Mouse (Mus musculus) layer of hippocampus, adult 9-11 months (tissue): Measurements from ENCODE around the gene Ptger1.

ENCODE experiments used
- DNase-seq: peaks from one replicate; pipeline ENCODE4 v3.0.0; 2022

Gene Ptger1

DNA sequence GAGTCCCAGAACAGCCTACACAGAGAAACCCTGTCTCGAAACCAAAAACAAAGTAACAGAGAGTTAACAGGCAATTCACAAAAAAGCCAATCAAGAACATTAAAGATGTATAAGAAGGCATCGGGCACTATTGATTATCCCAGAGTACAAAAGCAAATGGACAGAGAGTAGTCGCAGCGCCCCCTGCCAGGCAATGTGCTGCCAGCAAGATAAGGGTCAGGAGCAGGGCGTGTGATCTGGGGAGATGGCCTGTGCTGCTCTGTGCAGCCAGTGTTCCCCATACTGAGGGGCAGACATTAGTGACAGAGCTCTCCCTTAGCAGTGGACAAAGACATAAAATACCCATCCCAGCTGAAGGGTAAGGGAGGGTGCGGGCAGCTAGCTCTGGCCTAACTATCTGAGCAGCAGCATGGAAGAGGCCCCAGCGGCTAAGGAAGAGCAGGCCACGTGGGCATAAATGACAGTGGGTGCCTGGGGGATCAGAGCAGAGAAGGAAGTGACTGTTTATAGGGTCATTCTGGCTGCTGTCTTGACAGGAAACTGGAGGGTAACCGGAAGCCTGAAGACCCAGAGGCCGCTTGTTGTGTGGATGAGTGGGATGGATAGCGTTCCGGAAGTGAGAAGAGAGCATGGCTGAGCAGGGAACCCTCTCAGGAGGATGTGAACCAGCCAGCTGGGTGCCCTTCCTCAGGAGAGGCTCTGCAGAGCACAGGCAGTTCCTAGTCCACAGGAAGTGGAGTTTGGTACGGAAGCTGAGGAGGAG is 9.8 kb upstream of the Ptger1 start:
- no peak for DNase-seq

DNA sequence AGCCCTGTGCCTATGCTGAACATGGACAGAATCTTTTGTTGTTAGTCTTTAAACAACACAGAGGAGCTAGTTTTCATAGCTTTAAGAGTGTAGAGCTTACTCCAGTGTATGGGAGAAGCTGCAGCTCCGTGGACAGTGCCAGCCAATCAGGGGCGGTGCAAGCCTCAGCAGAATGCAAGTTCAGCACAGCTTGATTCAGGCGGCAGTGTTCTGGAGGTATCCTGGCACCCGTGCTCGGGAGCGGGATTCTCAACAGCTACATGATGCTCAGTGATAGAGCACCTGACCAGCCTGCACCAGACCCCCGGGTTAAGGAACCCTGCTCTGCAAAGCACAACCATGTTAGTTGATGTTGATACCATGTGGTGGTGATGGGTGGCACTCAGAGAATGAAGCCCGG is 5.9 kb upstream of the Ptger1 start:
- no peak for DNase-seq

- no peak for DNase-seq
These were observed 5.3 kb upstream of the Ptger1 start for GRCm38 (mm10) chr8:83660995-83661680.

DNA sequence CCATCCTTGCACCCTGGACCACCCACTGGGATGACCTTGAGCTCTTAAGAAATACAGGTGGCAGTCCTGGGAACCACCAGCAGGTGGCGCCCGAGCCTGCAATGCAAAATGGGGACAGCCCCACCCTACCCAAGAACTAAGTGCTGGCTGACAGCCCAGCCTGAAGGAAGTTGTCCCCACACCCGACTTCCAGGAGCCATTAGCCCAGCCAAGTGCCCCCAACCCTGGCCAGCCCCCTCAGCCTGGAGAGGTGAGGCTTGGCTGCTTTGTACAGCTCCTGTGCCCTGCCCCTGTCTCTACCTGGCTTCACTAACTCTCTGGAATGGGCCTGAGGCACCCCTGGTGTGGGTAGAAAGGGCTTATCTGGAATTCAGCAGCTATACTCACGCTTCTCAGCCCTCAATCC is 4.1 kb upstream of the Ptger1 start:
- peak; percentile 88 for DNase-seq

GRCm38 (mm10) chr8:83664096-83664495 is 2.4 kb upstream of the Ptger1 start:
- no peak for DNase-seq

DNA sequence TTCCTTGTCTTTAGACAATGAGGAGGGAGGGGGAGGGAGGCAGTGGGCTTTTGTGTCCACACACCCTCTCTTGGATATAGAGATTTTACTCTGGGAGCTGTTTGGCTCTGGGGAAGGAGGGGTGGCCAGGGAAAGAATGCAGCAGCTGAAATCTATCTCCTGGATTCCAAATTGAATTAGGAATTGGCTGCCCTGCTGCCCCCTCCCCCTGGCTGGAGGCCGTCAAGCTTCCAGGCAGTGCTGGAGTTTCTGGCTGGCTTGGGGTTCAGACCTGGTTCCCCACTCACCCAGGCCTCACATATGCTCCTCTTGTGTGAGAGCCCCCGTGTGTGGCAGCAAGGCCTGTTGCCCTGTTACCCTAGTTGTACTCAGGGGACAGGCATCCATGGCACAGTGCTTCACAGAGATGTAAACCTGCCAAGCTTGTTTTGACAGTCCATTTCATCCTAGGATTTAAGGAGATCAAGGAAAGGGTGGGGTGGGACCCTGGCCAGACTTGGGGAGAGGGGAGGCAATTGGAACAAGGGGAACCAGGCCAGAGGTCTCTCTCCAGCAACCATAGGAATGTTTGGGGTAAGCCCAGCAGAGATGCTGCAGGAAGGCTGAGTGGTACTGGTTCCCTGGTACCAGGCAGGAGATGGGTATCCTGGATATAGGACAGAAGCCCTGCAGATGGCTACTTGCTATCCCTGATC is 1.4 kb upstream of the Ptger1 start:
- DNase-seq: no peak

DNA sequence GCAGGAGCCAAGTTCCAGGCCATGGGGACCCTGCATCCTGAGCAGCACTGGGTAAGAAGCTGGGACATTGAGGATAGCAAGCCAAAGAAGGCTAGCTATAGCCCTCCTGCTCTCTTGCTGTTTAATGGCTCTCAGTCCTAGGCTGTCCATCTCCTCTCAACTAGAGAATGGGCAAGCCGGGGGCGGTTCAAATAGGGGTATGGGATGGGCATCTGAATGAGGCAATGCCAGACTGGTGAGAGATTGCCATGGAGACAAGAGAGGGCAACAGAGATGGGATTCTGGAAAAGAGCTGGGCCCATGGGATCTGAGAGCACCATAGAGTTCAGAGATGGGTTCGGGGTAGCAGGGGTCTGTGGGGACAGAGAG is 372 bp downstream of the Ptger1 start:
- DNase-seq: no peak

DNA sequence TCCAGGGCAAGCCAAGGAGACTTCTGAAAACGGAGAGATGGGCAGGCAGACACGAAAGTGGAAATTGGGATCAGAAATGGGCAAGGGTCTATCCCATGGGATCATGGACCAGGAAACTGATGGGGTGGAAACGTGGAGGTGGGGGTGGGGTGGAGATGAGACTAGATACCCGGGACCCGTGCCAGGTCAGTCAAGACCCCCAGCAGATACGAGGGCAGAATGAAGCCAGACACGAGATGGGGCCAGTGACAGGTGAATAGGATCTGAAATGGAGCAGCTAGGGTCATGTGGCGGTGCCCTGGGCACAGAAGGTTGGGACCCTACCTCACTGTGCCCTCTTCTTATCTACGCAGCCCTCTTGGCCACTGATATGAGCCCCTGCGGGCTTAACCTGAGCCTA is 1.0 kb downstream of the Ptger1 start:
- DNase-seq: no peak

GRCm38 (mm10) chr8:83668010-83668916 is 1.8 kb downstream of the Ptger1 start:
- DNase-seq: no peak

DNA sequence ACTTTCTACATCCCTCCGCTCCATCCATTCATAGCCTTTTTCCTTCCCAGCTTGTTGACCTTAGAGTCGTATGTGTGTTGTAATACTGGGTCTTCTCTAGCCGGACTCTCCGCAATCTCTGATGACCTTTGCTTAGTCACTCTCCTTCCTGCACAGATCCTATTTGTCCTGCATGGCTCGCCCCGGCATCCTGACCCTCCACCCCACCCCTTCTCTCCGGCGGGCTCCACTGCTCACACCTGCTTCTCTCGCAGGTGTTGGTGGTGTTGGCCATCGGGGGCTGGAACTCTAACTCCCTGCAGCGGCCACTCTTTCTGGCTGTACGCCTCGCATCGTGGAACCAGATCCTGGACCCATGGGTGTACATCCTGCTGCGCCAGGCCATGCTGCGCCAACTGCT is 2.5 kb downstream of the Ptger1 start:
- DNase-seq: no peak

DNA sequence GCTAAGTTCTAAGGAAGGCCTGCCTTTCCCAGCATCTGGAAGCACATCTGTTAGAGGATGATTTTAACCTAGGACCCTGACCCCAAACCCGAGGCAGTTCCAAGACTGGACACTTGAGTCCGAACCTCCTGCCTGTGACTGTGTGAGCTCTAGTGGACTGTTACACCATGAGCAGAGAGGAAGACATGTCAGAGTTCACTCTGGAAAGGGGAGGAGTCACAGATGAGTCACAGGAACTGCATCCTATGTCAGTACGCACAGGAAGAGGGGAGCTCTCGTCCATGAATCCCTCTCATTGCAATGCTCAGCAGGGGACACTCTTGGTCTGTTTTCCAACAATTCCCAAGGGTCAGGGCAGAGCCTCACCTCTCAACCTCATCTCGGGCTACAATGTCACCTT is 6.5 kb downstream of the Ptger1 start:
- DNase-seq: no peak

- DNase-seq: no peak
These were observed 8.0 kb downstream of the Ptger1 start for GRCm38 (mm10) chr8:83674497-83674896.

DNA sequence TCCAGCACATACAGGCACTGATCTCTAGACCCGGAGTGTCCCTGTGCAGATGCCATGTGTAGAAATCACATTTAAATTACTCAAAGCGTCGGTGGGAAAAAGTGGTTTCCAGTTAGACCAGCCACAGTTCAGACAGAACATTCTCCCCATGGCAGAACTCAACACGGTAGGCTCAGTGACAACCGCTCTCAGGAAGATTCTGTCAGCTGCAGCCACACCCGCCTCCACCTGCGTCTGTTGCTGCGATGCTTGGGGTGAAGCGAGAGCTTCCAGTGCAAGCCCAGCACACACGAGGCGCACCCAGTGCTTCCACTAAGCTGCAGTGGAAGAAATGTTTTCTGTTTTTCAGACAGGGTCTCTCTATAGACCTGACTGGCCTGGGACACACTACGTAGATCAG is 13.4 kb downstream of the Ptger1 start:
- DNase-seq: no peak

- no peak for DNase-seq
These were observed 14.1 kb downstream of the Ptger1 start for GRCm38 (mm10) chr8:83680603-83681002.

DNA sequence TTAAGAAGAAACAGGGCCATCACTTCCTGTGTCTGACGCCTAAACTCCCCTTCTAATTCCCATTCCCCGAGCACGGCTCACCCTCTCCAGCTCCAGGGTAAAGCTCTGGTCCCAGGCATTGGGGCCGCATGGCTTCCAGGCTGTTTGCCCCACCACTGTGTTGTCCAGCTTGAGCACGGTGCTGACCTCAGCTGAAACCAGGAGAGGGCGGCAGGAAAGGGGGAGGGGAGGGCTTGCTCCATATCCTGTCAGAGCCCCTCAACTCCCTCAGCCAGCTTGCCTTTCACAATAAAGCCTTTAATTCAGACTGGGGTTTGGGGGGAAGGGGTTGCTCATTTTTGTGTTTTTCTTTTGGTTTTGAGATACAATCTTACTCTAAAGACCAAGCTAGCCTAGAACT is 14.6 kb downstream of the Ptger1 start:
- DNase-seq: no peak

GRCm38 (mm10) chr8:83684517-83684916 is 18.0 kb downstream of the Ptger1 start:
- no peak for DNase-seq

DNA sequence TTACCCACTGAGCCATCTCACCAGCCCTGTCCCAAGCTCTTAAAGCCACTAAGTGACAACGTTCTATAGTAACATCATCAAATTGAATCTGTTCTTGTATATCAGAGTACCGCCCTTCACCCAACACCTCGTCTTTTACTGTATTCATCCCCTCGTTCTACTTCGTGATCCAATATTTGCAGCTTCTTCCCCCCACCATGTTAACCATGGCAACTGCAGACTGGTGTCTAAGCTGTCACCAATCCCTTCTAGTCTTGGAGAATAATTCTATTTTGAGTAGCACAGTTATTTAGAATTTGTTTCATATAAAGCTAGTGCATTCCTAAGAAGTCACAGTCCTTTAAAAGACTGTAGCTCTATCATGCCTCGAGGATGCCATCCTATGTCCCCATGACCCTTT is 22.8 kb downstream of the Ptger1 start:
- DNase-seq: no peak

DNA sequence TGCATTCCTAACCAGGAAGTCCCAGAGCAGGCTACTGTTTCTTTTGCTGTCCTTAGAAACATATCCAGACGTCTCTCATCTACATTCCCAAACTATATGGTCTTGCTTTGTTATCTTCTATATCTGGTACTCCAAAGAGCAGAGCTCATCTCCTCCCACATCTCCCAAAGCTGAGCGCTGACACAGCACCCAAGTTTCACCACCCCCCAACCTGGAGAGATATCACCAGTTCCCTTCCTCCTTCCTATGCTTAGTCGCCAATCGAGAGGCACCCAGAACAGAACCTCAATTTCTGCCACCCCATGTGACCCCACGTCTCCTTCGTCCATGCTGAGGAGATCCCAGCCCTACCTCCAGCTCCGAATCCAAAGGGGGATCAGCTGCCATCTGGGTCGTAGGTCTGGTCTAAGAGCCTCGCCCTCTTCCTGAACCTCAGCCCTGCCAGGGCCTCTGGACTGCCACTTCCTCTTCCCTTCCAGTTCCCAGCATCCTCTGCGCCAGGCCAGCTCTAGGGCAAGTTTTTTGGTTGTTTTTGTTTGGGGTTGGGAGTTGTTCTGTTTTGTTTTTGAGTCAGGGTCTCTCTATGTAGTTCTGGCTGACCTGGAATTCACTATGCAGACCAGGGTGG is 27.2 kb downstream of the Ptger1 start:
- DNase-seq: no peak

- DNase-seq: peak; percentile 38
These were observed 28.1 kb downstream of the Ptger1 start for GRCm38 (mm10) chr8:83694369-83695160.

GRCm38 (mm10) chr8:83695351-83696106 is 29.1 kb downstream of the Ptger1 start:
- DNase-seq: no peak
